Comparison of ENCODE assay signal across 8 mouse cellular contexts in genomic region chr11:6436442-6436841, GRCm38 (mm10). TPM values are rescaled to one million over a fixed set of nuclear protein-coding genes. Genes with fewer than 3 reads are reported as not detected.
DNase-seq lines count a peak whose midpoint lies in the region.

No protein-coding gene starts in this region.

- DNase-seq in cerebellum, adult 11 months: peak; percentile 35
- DNase-seq in cerebellum, adult 11-12 months: no peak
- peak; percentile 40 for DNase-seq in ovary, postnatal 36 days (ENCODE audit: low spot score)
- no peak for DNase-seq in ovary, adult 18-20 months (ENCODE audit: low spot score)
- peak; percentile 62 for DNase-seq in embryo, embryonic 11 days
- peak; percentile 60 for DNase-seq in kidney, adult 9 months
- DNase-seq in splenic B cell, adult 2 months (ENCODE audit: low read depth, low spot score): peak; percentile 71

- peaks cover 68% of the 10 kb centered on the region for H3K36me3 ChIP-seq in megakaryocyte, embryonic 14.5 days (replicated peaks; ENCODE audit: low read length)
- H3K36me3 ChIP-seq in splenic B cell, adult 2 months (ENCODE audit: control insufficient read depth, insufficient read depth, low read length, poor library complexity, severe bottlenecking): peaks cover 11% of the 10 kb centered on the region

- H3K9me3 ChIP-seq in megakaryocyte, embryonic 14.5 days: no peaks in the 10 kb centered on the region

- H3K4me3 ChIP-seq in megakaryocyte, embryonic 14.5 days (replicated peaks): peak overlapping the region; percentile 12

- H3K4me1 ChIP-seq in megakaryocyte, embryonic 14.5 days: peaks cover 11% of the 10 kb centered on the region; the same call in 1 of the 2 replicates

- H3K27me3 ChIP-seq in megakaryocyte, embryonic 14.5 days (replicated peaks): no peaks in the 10 kb centered on the region
- no peaks in the 10 kb centered on the region for H3K27me3 ChIP-seq in splenic B cell, adult 2 months (ENCODE audit: control insufficient read depth, insufficient read depth, low read length, poor library complexity, severe bottlenecking)

RNA-seq across cellular contexts. Expression of gene H2afv, which starts 7.8 kb away (rescaled TPM):
- 23.2 and 32.7 TPM in 2 replicates for polyA plus RNA-seq in megakaryocyte, embryonic 14.5 days (2012; ENCODE audit: insufficient read depth, low replicate concordance)

RNA-seq across cellular contexts. Expression of gene Ppia, which starts 21.2 kb away (rescaled TPM):
- 18.2 and 172 TPM in 2 replicates for polyA plus RNA-seq in megakaryocyte, embryonic 14.5 days (2012; ENCODE audit: insufficient read depth, low replicate concordance)

RNA-seq across cellular contexts. Expression of gene Purb, which starts 39.3 kb away (rescaled TPM):
- polyA plus RNA-seq in megakaryocyte, embryonic 14.5 days (2012; ENCODE audit: insufficient read depth, low replicate concordance): 8.7 and 12.9 TPM in 2 replicates

RNA-seq across cellular contexts. Expression of gene Zmiz2, which starts 47.6 kb away (rescaled TPM):
- 225 and 608 TPM in 2 replicates for polyA plus RNA-seq in megakaryocyte, embryonic 14.5 days (2012; ENCODE audit: insufficient read depth, low replicate concordance)

Comparison
In these comparisons a context has a peak if more than half of its experiments do, and no peak if none do; other contexts are left out.
1. DNase-seq: peak in cerebellum, adult 11 months (single experiment), ovary, postnatal 36 days (single experiment), embryo, embryonic 11 days (single experiment), kidney, adult 9 months (single experiment) and splenic B cell, adult 2 months (single experiment); none in cerebellum, adult 11-12 months (single experiment) and ovary, adult 18-20 months (single experiment).